Mouse (Mus musculus): ENCODE measurements at regions not wholly inside any gene's neighbourhood (a gene's known extent, or its start where the extent isn't known, plus 50 kb on each side); places are given as distances from the start of the nearest gene placed in this dataset.

DNA sequence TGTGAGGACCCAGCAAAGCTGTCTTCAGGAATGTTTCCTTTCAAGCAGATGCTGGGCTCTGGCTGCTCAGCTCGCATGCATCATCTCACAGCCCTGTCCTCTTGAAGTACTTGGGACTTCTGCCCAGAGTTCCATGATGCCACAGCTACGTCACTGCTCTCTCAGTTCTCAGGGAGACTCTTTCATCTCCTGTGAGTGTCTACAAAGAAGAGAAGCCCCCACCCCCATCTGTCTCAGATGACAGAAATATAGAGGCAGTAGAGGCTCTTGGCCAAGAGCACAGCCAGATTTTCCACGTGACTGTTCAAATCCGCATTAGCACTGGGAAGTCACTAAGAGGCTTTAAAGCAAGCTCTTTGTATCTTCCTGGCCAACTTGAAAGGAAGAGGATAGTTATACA is 262.1 kb upstream of the Msx2 start:
- TF ChIP-seq CTCF (IDR thresholded peaks at IDR 0.05; ENCODE audit: control insufficient read depth, insufficient read depth, insufficient read length): no peak
- no peak for TF ChIP-seq MYOD1 (IDR thresholded peaks at IDR 0.05; ENCODE audit: control insufficient read depth, insufficient read length, low read depth)

All from C2C12 (cell line).